Mouse (Mus musculus): Measurements from ENCODE around the gene Slc4a8. TPM values are rescaled to one million over a fixed set of nuclear protein-coding genes. Genes with fewer than 3 reads are reported as not detected.
"Not testable (repeated sequence)": the region's sequence is repeated elsewhere in the genome, so short reads cannot be mapped to it uniquely, and the experiment has no call there.

The Slc4a8 gene
- polyA plus RNA-seq, 1 experiment, result 1.8 TPM

- 73% methylated on average over 8 of the region's 8 CpGs for WGBS
- DNase-seq (ENCODE audit: low read depth, low spot score), result no peak
These were observed 53.8 kb downstream of the Slc4a8 start for GRCm38 (mm10) chr15:100815310-100815709.

GRCm38 (mm10) chr15:100818860-100819259 is 57.3 kb downstream of the Slc4a8 start:
- 80% methylated on average over 3 of the region's 3 CpGs for WGBS
- DNase-seq (ENCODE audit: low read depth, low spot score), result no peak

- 14% methylated on average over 8 of the region's 8 CpGs for WGBS
- DNase-seq (ENCODE audit: low read depth, low spot score), result peak; percentile 63
These were observed 60.3 kb downstream of the Slc4a8 start for GRCm38 (mm10) chr15:100821824-100822223.

GRCm38 (mm10) chr15:100822370-100822769 is 60.8 kb downstream of the Slc4a8 start:
- WGBS, result 41% methylated on average over 4 of the region's 4 CpGs

GRCm38 (mm10) chr15:100825249-100825856 is 63.8 kb downstream of the Slc4a8 start:
- no peak for DNase-seq (ENCODE audit: low read depth, low spot score)
- WGBS, result 5% methylated on average over 26 of the region's 26 CpGs

More at GRCm38 (mm10) chr15:100822370-100822769, 60.8 kb downstream of the Slc4a8 start:
- not testable (repeated sequence) for DNase-seq (ENCODE audit: low read depth, low spot score)

- DNase-seq (ENCODE audit: low read depth, low spot score), result no peak
- 83% methylated on average over 8 of the region's 8 CpGs for WGBS
These were observed 64.5 kb downstream of the Slc4a8 start for GRCm38 (mm10) chr15:100826076-100826475.

- WGBS, result 54% methylated on average over 9 of the region's 9 CpGs
- no peak for DNase-seq (ENCODE audit: low read depth, low spot score)
These were observed 68.2 kb downstream of the Slc4a8 start for GRCm38 (mm10) chr15:100829775-100830174.

- WGBS, result 67% methylated on average over 6 of the region's 6 CpGs
- DNase-seq (ENCODE audit: low read depth, low spot score), result no peak
These were observed 69.1 kb downstream of the Slc4a8 start for GRCm38 (mm10) chr15:100830682-100831081.

- WGBS, result 88% methylated on average over 8 of the region's 8 CpGs
- no peak for DNase-seq (ENCODE audit: low read depth, low spot score)
These were observed 70.6 kb downstream of the Slc4a8 start for GRCm38 (mm10) chr15:100832144-100832543.

- 55% methylated on average over 7 of the region's 7 CpGs for WGBS
These were observed 71.2 kb downstream of the Slc4a8 start for GRCm38 (mm10) chr15:100832784-100833183.

GRCm38 (mm10) chr15:100836729-100837128 is 75.2 kb downstream of the Slc4a8 start:
- WGBS, result 78% methylated on average over 8 of the region's 8 CpGs
- DNase-seq (ENCODE audit: low read depth, low spot score), result no peak

More at GRCm38 (mm10) chr15:100832784-100833183, 71.2 kb downstream of the Slc4a8 start:
- no peak for DNase-seq (ENCODE audit: low read depth, low spot score)

GRCm38 (mm10) chr15:100838607-100839207 is 77.2 kb downstream of the Slc4a8 start:
- no peak for DNase-seq (ENCODE audit: low read depth, low spot score)
- 30% methylated on average over 12 of the region's 12 CpGs for WGBS

- 67% methylated on average over 7 of the region's 7 CpGs for WGBS
- no peak for DNase-seq (ENCODE audit: low read depth, low spot score)
These were observed 82.8 kb downstream of the Slc4a8 start for GRCm38 (mm10) chr15:100844336-100844735.

GRCm38 (mm10) chr15:100845049-100845879 is 83.7 kb downstream of the Slc4a8 start:
- WGBS, result 59% methylated on average over 26 of the region's 26 CpGs
- DNase-seq (ENCODE audit: low read depth, low spot score), result no peak

- no peak for DNase-seq (ENCODE audit: low read depth, low spot score)
- 85% methylated on average over 6 of the region's 6 CpGs for WGBS
These were observed 85.6 kb downstream of the Slc4a8 start for GRCm38 (mm10) chr15:100847193-100847592.

- DNase-seq (ENCODE audit: low read depth, low spot score), result no peak
- 22% methylated on average over 3 of the region's 3 CpGs for WGBS
These were observed 96.0 kb downstream of the Slc4a8 start for GRCm38 (mm10) chr15:100857586-100857985.

- DNase-seq (ENCODE audit: low read depth, low spot score), result no peak
- 27% methylated on average over 5 of the region's 5 CpGs for WGBS
These were observed 99.3 kb downstream of the Slc4a8 start for GRCm38 (mm10) chr15:100860856-100861255.

- DNase-seq (ENCODE audit: low read depth, low spot score), result no peak
- 47% methylated on average over 3 of the region's 3 CpGs for WGBS
These were observed 104.0 kb downstream of the Slc4a8 start for GRCm38 (mm10) chr15:100865556-100865955.

GRCm38 (mm10) chr15:100869558-100869957 is 108.0 kb downstream of the Slc4a8 start, which contains the start of gene Scn8a:
TSS of gene Scn8a (plus strand) at chr15:100869858.
- no peak for DNase-seq (ENCODE audit: low read depth, low spot score)
- WGBS, result 67% methylated on average over 7 of the region's 7 CpGs

- no peak for DNase-seq (ENCODE audit: low read depth, low spot score)
- 3% methylated on average over 60 of the region's 66 CpGs for WGBS
These were observed 108.6 kb downstream of the Slc4a8 start for GRCm38 (mm10) chr15:100870001-100870774.

All from large intestine, adult 2 months (tissue).